Mouse (Mus musculus) gastrocnemius, postnatal 25 days (tissue): ENCODE results near the gene Itpr2. TPM values are rescaled to one million over a fixed set of nuclear protein-coding genes. Genes with fewer than 3 reads are reported as not detected.

Experiments used
- DNase-seq: peaks from one replicate; pipeline ENCODE4 v3.0.0; 2022
- total RNA-seq, 2 experiments: library from RNA; stranded (reverse); gene quantifications; 1 replicate in 1 of 2; 2 replicates in 1 of 2; pipeline ENCODE4 v1.2.3; 2021

Gene Itpr2
- total RNA-seq, 2 experiments from 2014 or later = 8.5 to 9.4 TPM

- DNase-seq = no peak
Observed at GRCm38 (mm10) chr6:146156536-146156935, 345.5 kb downstream of the Itpr2 start.

GRCm38 (mm10) chr6:146155156-146155734, 346.8 kb downstream of the Itpr2 start:
- DNase-seq = no peak

- DNase-seq = no peak
Observed at GRCm38 (mm10) chr6:146152843-146153242, 349.2 kb downstream of the Itpr2 start.

- DNase-seq = no peak
Observed at GRCm38 (mm10) chr6:146140966-146141585, 360.9 kb downstream of the Itpr2 start.

GRCm38 (mm10) chr6:146140171-146140570, 361.9 kb downstream of the Itpr2 start:
- no peak for DNase-seq

GRCm38 (mm10) chr6:146136646-146137045, 365.4 kb downstream of the Itpr2 start:
- no peak for DNase-seq

- no peak for DNase-seq
Observed at GRCm38 (mm10) chr6:146136244-146136643, 365.8 kb downstream of the Itpr2 start.

- DNase-seq = no peak
Observed at GRCm38 (mm10) chr6:146135291-146135690, 366.7 kb downstream of the Itpr2 start.

- DNase-seq = no peak
Observed at GRCm38 (mm10) chr6:146133921-146134320, 368.1 kb downstream of the Itpr2 start.

GRCm38 (mm10) chr6:146129066-146129465, 373.0 kb downstream of the Itpr2 start:
- DNase-seq = no peak

- peak; percentile 71 for DNase-seq
Observed at GRCm38 (mm10) chr6:146126823-146127681, 375.0 kb downstream of the Itpr2 start.

- DNase-seq = no peak
Observed at GRCm38 (mm10) chr6:146125621-146126020, 376.4 kb downstream of the Itpr2 start.

- no peak for DNase-seq
Observed at GRCm38 (mm10) chr6:146124479-146124878, 377.5 kb downstream of the Itpr2 start.

- no peak for DNase-seq
Observed at GRCm38 (mm10) chr6:146123656-146124055, 378.4 kb downstream of the Itpr2 start.

GRCm38 (mm10) chr6:146120172-146120571, 381.9 kb downstream of the Itpr2 start:
- DNase-seq = no peak

- no peak for DNase-seq
Observed at GRCm38 (mm10) chr6:146114731-146115302, 387.2 kb downstream of the Itpr2 start.

- no peak for DNase-seq
Observed at GRCm38 (mm10) chr6:146114071-146114470, 388.0 kb downstream of the Itpr2 start.

- no peak for DNase-seq
Observed at GRCm38 (mm10) chr6:146113085-146113484, 388.9 kb downstream of the Itpr2 start.

GRCm38 (mm10) chr6:146112211-146112610, 389.8 kb downstream of the Itpr2 start:
- no peak for DNase-seq

- no peak for DNase-seq
Observed at GRCm38 (mm10) chr6:146111781-146112180, 390.2 kb downstream of the Itpr2 start.

- DNase-seq = no peak
Observed at GRCm38 (mm10) chr6:146110832-146111741, 390.9 kb downstream of the Itpr2 start.

- DNase-seq = no peak
Observed at GRCm38 (mm10) chr6:146110425-146110824, 391.6 kb downstream of the Itpr2 start.
